Mouse (Mus musculus) lung, postnatal 10 days (tissue): ENCODE data around the gene Tefm.
A peak's percentile ranks its signal among the peaks of the same experiment; 100 is the strongest.
"Not testable (repeated sequence)": the region's sequence is repeated elsewhere in the genome, so short reads cannot be mapped to it uniquely, and the experiment has no call there.

ENCODE experiments used
- DNase-seq: peaks from one replicate; pipeline ENCODE4 v3.0.0; 2021

Tefm gene

DNA sequence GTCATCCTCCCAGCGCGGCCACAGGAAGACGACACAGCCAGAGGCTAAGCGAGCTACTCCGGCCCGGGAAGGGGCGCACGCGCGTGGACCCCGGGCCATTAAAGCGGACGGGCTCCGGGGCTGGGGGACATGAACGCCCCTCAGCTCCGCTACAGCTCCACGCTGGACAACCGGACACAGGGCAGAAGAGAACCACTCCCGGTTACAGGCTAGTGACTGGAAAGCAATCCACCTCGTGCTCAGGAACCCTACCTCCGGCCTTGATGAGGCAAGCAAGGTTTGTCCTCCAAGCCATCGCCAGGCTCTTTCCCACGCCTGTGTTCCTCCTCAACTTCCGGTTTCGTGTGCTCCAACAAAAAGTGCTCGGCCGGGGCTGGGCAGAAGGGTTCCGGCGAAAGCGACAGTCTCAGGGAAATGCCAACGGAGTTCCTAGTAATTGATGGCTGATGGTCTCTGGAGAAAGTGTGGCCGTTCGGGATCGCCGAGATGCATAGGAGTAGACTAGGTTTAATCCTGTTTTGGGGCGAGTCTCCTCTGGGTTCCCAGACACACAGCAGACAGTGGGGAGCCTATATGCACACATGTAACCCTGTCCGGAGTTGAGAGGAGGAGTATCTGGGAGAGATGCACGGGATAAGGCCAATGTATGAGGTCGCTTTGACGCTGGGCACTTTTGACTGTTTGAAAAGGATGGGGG lies at the start of gene Tefm:
Gene Tefm, minus strand, starts transcription at position 351 of the 697 bp plus-strand sequence.
- peak; percentile 91 for DNase-seq

DNA sequence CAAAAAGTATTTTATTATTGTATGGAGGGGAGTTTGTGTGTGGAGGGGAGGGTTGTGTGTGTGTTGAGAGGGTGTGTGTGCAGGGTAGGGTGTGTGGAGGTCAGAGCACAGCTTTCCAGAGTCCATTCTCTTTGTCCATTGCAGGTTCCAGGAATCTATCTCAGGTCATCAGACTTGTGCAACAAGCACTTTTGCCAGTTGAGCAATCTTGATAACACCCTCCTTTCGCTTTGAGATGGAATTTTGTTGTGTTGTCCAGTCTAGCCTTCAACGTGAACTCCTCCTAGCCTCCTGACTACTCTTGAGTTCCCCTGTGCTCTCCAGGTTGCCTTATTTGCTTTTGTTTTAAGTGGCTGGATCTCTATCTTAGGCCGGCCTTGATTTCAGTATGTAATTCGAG lies 48.3 kb upstream of the Tefm start:
- peak; percentile 40 for DNase-seq

DNA sequence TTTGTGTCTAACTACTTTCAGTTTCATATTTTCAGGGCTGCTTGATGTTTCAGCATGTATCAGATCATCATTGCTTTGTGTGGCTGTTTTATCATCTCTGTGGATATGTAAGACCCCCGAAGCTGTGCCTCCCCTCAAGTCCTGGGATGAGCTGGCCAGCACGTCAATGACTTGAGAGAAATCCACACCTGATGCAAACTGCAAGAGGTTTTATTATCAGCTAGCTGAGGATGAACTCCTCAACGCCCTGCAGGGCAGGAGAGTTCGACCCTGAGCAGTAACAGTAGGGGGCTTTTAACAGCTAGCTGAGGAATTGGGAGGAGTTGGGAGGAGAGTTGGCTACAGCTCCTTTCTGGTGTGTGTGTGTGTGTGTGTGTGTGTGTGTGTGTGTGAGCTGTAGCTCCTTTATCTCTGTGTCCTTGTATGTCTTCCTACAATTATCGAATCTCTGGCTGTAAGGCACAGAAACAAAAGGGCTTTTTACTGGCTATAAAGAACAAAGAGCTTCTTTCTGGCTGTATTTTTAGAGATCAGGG lies 43.5 kb upstream of the Tefm start:
- not testable (repeated sequence) for DNase-seq

DNA sequence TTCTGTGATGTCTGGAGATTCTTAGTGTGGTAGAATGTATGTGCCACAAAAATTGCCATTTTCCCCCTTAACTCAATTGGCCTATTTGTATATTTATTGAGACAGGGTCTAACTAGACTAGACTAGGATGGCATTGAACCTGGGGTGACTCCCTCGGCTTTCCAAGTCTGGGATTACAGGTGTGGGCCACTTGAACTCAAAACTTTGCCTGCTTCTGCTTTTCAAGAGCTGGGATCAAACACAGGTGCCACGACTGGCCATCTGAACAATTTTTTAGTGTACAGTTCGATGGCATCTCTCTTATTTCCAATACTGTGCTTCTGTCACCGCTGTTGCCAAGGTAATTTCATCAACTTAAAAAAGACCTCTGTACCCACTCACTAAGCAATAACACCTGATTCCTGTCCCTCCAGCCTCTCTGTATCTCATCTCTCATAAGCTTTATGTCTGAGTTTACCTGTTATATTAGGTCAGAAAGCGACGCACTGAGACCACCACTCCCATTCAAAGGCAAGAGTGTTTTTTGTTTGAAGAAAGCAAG lies 42.6 kb upstream of the Tefm start:
- DNase-seq = no peak

DNA sequence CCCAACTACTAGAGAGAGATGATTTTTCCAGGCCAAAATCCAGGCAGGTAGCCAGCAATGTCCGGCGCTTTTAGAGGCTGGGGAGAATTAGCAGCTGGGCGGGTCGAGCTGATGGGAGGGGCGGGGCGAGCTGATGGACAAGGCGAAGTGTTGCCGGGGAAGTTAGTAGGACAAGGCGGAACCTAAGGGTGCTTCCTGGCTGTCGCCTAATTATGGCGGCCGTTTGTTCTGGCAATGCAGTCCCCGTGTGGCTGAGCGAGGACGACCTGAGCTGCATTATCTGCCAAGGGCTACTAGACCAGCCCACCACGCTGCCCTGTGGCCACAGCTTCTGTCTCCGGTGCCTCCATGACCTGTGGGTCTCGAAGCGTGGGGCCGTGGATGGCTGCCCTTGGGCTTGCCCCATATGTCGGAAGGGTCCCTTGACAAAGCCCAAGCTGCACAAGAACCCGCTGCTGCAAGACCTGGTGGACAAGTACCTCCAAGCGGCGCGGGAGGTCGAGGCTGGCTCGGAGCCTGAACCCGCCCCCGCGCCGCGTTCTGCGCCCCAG lies 41.8 kb upstream of the Tefm start, which contains the start of gene Rnf135:
Gene Rnf135, plus strand, starts transcription at position 147 of the 551 bp plus-strand sequence.
- DNase-seq = peak; percentile 98

DNA sequence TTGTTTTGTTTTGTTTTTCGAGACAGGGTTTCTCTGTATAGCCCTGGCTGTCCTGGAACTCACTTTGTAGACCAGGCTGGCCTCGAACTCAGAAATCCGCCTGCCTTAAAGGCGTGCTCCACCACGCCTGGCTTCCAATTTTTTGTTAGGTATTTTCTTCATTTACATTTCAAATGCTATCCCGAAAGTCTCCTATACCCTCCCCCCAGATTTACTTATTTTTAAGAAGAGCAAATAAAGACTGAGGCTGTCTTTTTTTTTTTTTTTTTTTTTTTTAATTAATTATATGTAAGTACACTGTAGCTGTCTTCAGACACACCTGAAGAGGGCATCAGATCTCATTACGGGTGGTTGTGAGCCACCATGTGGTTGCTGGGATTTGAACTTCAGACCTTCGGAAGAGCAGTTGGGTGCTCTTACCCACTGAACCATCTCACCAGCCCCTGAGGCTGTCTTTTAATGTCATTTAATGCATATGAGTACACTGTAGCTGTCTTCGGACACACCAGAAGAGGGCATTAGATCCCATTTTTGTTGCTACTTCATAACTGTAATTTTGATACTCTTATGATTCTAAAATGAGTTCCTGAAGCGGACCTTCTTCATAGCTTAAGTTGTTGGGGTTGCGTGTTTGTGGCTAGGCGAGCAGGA lies 41.2 kb upstream of the Tefm start:
- DNase-seq = not testable (repeated sequence)

DNA sequence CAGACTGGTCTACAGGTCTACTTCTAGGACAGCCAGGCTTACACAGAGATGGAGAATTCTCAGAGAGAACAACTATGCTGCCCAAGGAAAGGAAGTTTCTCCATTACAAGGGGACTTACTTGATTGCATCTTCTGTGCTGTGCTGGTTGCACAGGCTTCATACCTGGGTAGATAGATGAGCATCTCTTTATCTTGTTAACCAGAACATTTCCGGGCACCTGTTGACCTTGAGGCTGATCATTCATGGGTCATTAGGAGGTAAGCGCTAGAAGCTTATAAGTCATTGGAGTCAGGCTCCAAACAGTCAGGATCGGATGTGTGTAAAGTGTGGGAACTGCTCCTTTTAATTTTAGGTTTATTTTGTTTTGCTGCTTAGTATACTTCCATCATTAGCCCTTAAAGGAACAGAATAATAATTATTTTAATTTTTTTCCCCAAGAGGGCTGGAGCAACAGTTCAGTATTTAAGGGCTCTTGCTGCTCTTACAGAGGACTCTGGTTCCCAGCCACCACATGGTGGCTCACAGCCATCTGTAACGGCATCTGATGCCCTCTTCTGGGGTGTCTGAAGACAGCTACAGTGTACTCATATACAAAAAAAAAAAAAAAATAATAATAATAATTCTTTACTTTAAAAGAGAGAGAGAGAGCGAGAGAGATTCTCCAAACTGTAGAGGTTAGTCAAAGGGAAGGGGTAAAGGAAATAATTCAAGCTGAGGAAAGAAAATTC lies 39.2 kb upstream of the Tefm start:
- DNase-seq = no peak

DNA sequence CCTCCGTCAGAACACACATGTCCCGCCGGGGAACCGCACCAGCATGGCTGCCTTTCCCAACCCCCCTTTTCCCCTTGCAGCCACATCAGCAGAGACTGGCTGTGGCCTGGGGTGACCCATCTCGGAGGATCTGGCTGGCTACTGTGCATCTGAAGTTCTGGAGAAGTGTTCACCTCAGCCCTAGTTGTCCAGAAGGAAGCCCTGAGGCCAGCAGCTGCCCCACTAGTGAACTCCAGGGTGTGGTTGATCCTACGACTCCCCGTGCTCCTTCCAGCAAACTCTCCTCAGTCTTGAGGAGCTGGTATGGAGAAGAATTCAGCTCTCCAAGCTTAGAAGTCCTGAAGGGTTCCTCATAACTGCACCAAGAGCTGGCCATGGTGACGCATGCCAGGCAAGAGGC lies 36.3 kb upstream of the Tefm start:
- DNase-seq = no peak

DNA sequence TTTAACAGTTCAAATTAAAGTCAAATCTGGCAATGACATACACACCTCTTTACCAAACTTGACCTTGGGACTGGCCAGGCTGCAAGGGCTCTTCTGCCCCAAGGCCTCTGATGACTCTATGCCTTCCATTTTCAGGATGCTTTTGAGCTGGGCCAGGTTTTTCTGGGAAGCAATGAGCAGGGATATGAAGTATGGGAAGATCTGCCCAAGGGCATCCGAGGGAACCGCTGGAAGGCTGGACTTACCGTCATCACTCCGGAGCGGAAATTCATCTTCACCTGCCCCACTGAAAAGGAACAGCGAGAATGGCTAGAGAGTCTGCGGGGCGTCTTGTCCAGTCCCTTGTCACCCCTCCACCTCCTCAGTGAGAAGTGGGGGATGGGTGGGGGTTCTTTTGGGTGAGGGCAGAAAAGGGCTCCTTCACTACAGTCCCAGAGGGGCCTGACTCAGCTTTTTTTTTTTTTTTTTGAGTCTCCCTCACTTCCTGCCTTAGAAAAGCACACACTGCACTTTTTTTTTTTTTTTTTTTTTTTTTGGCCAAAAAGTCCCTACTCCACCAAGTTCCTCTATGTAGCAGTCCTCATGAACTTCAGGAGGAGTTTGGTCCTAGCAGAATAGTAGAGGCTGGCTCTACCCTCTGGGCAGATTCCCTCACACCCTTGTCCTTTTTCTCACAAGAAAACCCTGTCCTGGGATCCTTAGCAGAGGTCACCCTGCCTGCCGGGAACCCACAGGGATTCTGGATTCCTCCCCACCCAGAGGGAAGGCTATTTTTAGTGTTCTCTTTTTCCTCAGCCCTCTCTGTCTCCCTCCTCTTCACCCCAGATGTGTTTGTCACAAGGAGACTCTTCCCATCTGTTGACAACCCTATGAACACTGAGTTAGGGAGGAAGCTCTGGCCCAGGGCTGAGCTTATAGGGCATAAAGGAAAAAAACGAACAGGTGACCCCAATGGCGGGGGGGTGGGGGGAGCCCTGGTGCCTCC lies 35.2 kb upstream of the Tefm start:
- peak; percentile 41 for DNase-seq

DNA sequence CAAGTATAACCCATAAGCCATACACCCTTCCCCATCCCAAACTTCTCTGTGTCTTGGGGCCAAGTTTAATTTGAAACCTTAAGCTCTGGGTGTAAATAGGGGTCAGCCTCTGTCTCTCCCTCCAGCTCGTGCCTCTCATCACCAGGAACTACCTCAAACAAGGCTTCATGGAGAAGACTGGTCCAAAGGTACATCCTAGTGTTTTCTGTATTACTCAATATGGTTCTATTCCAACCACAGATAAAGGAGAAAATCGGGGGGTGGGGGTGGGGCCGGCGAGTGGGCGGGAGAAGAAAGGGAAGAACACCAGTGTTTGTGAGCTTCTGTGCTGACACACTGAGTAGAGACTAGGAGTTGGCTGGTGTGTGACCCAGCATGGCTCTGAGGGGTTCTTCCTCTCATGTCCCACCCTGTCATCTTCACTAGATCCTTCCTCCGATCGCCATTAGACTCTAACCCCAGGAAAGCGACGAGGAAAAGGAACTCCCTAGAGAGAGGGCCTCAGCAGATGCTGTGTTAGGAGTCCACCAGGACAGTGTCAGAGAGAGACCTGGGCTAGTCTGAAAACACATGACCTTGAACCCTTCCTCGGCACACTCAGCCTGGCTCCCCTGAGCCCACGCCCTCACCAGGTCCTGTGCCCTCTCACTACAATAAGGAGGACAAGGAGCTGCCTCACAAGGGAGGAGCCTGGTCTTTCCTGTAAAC lies 32.1 kb upstream of the Tefm start:
- no peak for DNase-seq

DNA sequence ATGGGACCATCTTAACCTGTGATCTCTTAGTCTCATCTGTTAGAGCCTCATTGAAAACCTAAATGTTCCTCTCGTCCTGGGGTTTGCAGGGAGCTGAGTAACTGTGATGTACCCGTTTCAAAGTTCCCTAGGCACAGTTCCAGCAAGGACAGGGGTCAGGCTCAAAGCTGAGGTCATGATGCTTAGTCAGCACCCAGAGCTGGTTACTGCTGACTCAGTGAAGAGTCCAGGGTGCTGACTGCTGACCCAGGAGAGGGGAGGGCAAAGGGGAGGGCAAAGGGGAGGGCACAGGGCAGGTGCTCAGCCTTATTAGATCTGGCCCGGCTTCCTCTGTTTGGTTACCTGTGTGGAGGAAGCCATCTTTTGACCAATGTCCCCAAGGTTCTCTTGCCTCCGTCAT lies 29.9 kb upstream of the Tefm start:
- no peak for DNase-seq

DNA sequence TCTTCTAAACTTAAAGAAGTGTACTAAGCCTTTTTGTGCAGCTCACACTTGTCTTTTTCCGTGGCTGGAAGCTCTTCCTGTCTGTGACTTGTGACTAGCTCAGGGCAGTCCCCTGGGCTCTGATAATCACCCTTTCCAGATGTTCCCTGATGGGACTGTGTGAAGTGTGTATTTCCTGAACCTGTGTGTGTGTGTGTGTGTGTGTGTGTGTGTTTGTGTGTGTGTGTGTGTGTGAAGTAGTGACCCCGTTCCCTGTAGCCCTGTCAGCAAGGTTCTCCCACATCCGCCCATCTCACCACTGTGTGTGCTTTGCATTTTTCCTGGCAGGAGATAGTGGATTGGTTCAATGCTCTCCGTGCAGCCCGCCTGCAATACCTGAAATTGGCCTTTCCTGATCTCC lies 28.4 kb upstream of the Tefm start:
- DNase-seq = no peak

DNA sequence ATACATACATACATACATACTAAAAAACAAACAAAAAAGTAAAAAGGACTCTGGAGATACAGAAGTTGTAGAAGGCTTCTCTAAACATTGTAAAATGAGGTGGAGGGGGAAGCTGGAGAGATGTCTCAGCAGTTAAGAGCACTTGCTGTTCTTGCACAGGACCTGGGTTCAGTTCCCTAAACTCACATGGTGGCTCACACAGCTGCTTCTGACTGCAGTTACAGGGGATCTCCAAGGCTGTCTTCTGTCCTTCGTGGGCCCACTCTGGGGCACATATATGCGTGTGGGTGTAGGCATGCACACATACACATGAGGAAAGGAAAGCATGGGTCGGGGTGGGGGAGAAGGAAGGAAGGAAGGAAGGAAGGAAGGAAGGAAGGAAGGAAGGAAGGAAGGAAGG lies 27.7 kb upstream of the Tefm start:
- no peak for DNase-seq

DNA sequence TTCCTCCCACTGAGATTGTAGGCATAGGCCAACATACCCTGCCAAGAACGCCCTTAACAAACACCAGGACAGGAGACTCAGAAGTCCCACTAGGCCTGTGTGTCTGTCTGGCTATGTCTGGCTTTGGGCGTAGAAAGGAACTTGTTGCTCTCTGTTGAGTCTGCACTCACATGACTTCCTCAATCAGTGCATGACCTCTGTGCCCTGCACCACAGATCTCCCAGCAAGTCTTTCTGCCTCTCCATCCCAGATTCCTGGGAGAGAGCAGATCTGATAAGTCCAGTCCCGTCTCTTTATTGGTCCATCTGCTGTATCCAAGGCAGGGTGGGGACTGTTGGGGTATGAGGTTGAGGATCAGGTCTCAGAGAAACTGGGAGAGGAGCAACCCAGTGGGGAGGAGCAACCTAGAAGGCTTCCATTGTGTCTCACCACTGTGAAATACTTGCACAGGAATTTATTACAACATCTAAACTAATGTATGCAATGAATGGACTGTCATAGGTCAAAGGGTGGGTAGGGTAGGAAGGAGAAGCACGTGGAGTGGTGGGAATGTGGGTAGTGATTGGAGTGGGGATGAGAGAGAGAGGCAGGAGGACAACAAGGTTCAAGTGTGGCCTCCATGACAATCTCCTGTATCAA lies 26.8 kb upstream of the Tefm start:
- DNase-seq = no peak

DNA sequence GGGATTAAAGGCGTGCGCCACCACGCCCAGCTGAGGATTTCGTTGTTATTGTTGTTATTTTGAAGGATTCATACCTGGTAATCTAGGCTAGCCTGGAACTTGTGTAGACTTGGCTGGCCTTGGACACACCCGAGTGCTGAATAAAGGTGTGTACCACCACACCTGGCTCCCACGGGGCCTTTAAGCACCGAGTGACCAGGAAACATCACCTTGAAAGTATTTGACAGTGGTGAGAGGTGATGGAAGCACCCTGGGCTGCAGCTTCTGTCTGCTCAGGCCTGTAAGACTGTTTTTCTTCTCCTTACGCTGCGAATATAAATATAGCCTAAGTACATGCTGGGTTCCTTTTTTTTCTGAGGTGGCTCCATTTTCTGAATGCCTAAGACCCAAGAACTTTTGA lies 26.1 kb upstream of the Tefm start:
- no peak for DNase-seq

DNA sequence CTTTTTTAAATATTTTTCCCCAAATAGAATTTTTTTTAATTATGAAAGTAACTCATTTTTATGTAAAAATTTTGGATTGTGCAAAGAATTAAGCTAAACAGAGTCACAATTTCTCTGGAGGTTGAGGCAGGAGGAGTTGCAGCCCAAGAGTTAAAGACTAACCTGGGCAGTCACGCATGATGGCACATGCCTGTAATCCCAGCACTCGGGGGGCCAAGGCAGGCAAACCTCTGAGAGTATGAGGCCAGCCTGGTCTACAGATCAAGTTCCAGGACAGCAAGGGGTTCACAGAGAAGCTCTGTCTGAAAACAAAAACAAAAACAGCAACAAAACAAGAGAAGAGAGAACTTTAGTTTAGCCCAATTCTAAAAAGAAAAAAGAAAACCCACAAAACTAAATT lies 22.2 kb upstream of the Tefm start:
- DNase-seq = no peak

DNA sequence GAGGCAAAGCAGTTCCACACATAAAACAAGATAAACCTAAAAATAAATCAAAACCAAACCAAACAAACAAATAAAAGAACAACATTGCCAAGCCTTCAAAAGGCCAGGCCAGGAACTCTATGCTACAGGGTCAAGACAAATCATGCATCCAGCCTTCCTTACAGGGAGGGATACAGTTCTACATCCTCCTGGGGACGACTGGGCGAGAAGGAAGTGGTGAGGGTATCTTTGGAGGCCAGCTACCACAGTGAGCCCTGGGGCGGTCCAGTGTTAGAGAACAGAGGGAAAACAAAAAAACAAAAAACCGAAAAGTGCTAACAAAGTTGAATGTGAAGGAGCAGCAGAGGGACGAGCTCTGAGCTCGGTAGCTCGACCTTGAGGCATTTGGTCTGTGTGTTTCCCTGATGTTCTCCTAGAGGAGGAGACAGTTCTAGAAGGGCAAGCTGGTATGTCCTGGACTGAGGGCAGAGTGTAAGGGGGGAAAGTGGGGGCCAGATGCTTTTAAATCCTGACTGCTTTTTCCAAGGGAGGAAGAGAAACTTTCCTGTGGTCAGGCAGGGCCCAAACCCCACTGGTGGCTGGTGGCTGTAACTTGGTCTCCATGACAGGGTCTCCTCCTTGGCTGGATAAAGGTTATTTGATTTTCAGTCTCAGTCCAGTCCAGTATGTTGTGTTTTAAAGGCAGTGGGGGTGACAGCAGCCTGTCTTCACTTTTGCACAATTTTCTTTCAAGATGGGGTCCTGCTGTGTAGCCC lies 21.6 kb upstream of the Tefm start:
- DNase-seq = no peak

DNA sequence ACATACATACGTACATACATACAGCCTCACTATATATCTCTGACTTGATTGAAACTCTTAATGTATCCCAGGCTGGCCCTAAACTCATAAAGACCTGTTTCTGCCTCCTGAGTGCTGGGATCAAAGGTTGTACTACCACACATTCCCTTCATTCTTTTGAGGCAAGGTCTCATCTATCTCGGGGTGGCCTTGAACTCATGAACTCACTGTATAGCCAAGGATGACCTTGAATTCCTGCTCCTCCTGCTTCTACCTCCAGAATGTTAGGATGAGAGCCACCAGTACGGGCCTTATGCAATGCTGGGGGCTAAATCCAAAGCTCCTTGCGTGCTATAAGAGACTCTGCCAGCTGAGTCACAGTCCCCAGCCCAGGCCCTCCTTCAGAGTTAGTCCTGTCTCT lies 19.1 kb upstream of the Tefm start:
- DNase-seq = no peak

DNA sequence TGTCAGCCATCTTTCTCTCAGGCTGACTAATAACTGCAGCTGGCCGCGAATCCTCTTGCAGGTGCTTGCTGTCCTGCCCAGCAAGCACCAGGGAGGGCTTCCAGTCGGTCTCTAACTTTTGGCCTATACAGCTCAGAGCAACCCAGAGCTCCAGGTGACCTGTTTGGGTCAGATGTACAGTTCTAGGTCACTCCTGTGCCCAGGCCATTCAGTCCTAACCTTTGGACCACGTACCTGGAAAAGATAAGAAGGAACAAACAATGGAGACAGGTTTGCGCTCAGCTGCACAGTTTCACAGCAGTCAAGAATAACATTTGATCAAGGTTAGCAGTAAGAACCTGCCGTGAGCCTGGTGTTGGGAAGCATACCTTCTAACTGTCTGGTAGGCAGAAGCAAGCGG lies 17.0 kb upstream of the Tefm start:
- DNase-seq = no peak

DNA sequence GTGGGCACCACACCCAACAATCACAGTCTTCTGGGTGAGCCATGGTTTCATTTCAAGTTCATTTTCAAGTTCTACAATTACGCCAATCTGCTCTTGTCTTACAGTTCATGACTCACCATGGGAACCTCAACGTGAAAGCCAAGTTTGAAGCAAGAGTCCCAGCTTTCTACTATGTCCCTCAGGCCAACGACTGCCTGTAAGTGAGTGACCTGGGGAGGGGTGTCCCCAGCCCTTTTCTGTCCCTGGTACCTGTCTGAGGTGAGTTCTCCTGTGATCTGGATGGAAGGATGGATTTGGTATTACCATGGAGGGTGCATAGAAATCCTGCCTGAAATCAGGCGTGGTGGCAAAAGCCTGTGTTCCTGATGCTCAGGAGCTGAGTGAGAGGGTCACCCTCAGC lies 14.9 kb upstream of the Tefm start:
- DNase-seq = no peak
